16 mouse cellular contexts compared by ENCODE assay signal in genomic region chr6:83905276-83905675, GRCm38 (mm10).
"Had no signal": no experiment of that assay in that cellular context is flagged by ENCODE, and none has a peak within 500 bp of the region (broad histone marks: within the 10 kb centered on the region; RNA-seq: fewer than 3 reads in every experiment).

No protein-coding gene starts in this region.

- H3K27me3 ChIP-seq: neural tube, embryonic 13.5 days; neural tube, embryonic 15.5 days; stomach, embryonic 15.5 days had no signal

- H3K9me3 ChIP-seq: neural tube, embryonic 13.5 days; neural tube, embryonic 15.5 days; stomach, embryonic 15.5 days had no signal

- H3K36me3 ChIP-seq: neural tube, embryonic 13.5 days; neural tube, embryonic 15.5 days; stomach, embryonic 15.5 days had no signal

- H3K4me3 ChIP-seq: neural tube, embryonic 13.5 days; neural tube, embryonic 15.5 days; stomach, embryonic 15.5 days had no signal

- H3K4me2 ChIP-seq: neural tube, embryonic 13.5 days; neural tube, embryonic 15.5 days; stomach, embryonic 15.5 days had no signal

- H3K4me1 ChIP-seq: neural tube, embryonic 13.5 days; neural tube, embryonic 15.5 days; stomach, embryonic 15.5 days had no signal

- H3K9ac ChIP-seq: neural tube, embryonic 13.5 days; neural tube, embryonic 15.5 days; stomach, embryonic 15.5 days had no signal

- H3K27ac ChIP-seq: neural tube, embryonic 13.5 days; neural tube, embryonic 15.5 days; stomach, embryonic 15.5 days; stomach, postnatal 0 days had no signal

- DNase-seq: retina, postnatal 1 day; right cerebral cortex, adult 18-20 months; right cerebral cortex, postnatal 14 days; right cerebral cortex, postnatal 25 days; right cerebral cortex, postnatal 4 days; spleen, adult 18-20 months; thymus, adult 18-20 months; thymus, adult 2 months; thymus, postnatal 14 days; thymus, postnatal 25 days; thymus, postnatal 36 days; thymus, postnatal 4 days had no signal
